9 mouse cellular contexts compared by ENCODE assay signal in genomic region chr12:102779452-102779851, GRCm38 (mm10). TPM values are rescaled to one million over a fixed set of nuclear protein-coding genes. Genes with fewer than 3 reads are reported as not detected.
DNase-seq lines count a peak whose midpoint lies in the region; ATAC-seq and TF ChIP-seq lines count a peak whose summit lies in the region.
"Had no signal": no experiment of that assay in that cellular context is flagged by ENCODE, and none has a peak within 500 bp of the region (broad histone marks: within the 10 kb centered on the region; RNA-seq: fewer than 3 reads in every experiment).

No protein-coding gene starts in this region.

- DNase-seq in layer of hippocampus, adult 2 months (ENCODE audit: low spot score in 2 of 2) = no peak
- DNase-seq in layer of hippocampus, postnatal 10 days (ENCODE audit: low spot score in 2 of 2) = no peak
- DNase-seq in ZHBTc4 (ENCODE audit: low read depth, low spot score) = peak; percentile 71
- DNase-seq in layer of hippocampus, adult 8-10 months (ENCODE audit: low spot score in 2 of 2) = no peak

- no peaks in the 10 kb centered on the region for H3K27me3 ChIP-seq in intestine, embryonic 16.5 days (replicated peaks; ENCODE audit: control insufficient read depth, insufficient read depth, low read length)
- no peaks in the 10 kb centered on the region for H3K27me3 ChIP-seq in forebrain, embryonic 15.5 days
- H3K27me3 ChIP-seq: neural tube, embryonic 13.5 days had no signal

- no peak overlapping the region for H3K9ac ChIP-seq in intestine, embryonic 16.5 days (ENCODE audit: low read depth, low read length)
- no peak overlapping the region for H3K9ac ChIP-seq in forebrain, embryonic 15.5 days (replicated peaks)
- H3K9ac ChIP-seq: neural tube, embryonic 13.5 days had no signal

- H3K9me3 ChIP-seq in intestine, embryonic 16.5 days (ENCODE audit: control insufficient read depth, low read length) = no peaks in the 10 kb centered on the region
- no peaks in the 10 kb centered on the region for H3K9me3 ChIP-seq in forebrain, embryonic 15.5 days
- H3K9me3 ChIP-seq: neural tube, embryonic 13.5 days had no signal

- no peak overlapping the region for H3K4me2 ChIP-seq in intestine, embryonic 16.5 days (ENCODE audit: low read depth, low read length)
- no peak overlapping the region for H3K4me2 ChIP-seq in forebrain, embryonic 15.5 days (replicated peaks)
- H3K4me2 ChIP-seq: neural tube, embryonic 13.5 days had no signal

- TF ChIP-seq CTCF in layer of hippocampus, adult 2 months (conservative IDR thresholded peaks at IDR 0.05) = peak; percentile 53

- H3K4me3 ChIP-seq in layer of hippocampus, adult 2 months = no peak overlapping the region
- no peak overlapping the region for H3K4me3 ChIP-seq in intestine, embryonic 16.5 days (ENCODE audit: low read length)
- no peak overlapping the region for H3K4me3 ChIP-seq in forebrain, embryonic 15.5 days
- H3K4me3 ChIP-seq: neural tube, embryonic 13.5 days had no signal

- peak; percentile 66; the same call in 1 of the 2 replicates for ATAC-seq in intestine, embryonic 16.5 days
- peak; percentile 65 for ATAC-seq in megakaryocyte-erythroid progenitor cell, adult 5-6 weeks (replicated peaks; ENCODE audit: low FRiP score, low TSS enrichment, poor library complexity, severe bottlenecking)
- no peak for ATAC-seq in forebrain, embryonic 15.5 days (replicated peaks)

- H3K4me1 ChIP-seq in intestine, embryonic 16.5 days (ENCODE audit: control insufficient read depth, insufficient read depth, low read length) = no peaks in the 10 kb centered on the region
- H3K4me1 ChIP-seq in forebrain, embryonic 15.5 days = no peaks in the 10 kb centered on the region
- H3K4me1 ChIP-seq: neural tube, embryonic 13.5 days had no signal

- peaks cover 8% of the 10 kb centered on the region; the same call in 1 of the 2 replicates for H3K36me3 ChIP-seq in intestine, embryonic 16.5 days (ENCODE audit: control insufficient read depth, insufficient read depth, low read length)
- H3K36me3 ChIP-seq in forebrain, embryonic 15.5 days = peaks cover 37% of the 10 kb centered on the region

- WGBS in intestine, embryonic 16.5 days = 43% methylated on average over 3 of the region's 3 CpGs
- WGBS in forebrain, embryonic 15.5 days = 59% methylated on average over 3 of the region's 3 CpGs

- no peak overlapping the region for H3K27ac ChIP-seq in layer of hippocampus, adult 2 months
- H3K27ac ChIP-seq in intestine, embryonic 16.5 days (ENCODE audit: low read length) = no peak overlapping the region
- no peak overlapping the region for H3K27ac ChIP-seq in forebrain, embryonic 15.5 days (replicated peaks)
- H3K27ac ChIP-seq: neural tube, embryonic 13.5 days had no signal

RNA-seq across cellular contexts. Expression of gene Gm20604, which starts 21.0 kb away (rescaled TPM):
- 10 to 100 TPM; 13.2 to 16.0 TPM for total RNA-seq in layer of hippocampus, adult 2 months (2021)
- total RNA-seq in layer of hippocampus, postnatal 10 days (2021) = 10 to 100 TPM; 17.8 to 18.0 TPM
- polyA plus RNA-seq in intestine, embryonic 16.5 days (2015; fragmentation: Nextera tagmentation; extraction: Ambion mirVana) = 17.7 and 19.0 TPM in 2 replicates
- 13.8 and 15.9 TPM in 2 replicates for total RNA-seq in megakaryocyte-erythroid progenitor cell, adult 5-6 weeks (2014; fragmentation: Nextera tagmentation)
- total RNA-seq in megakaryocyte-erythroid progenitor cell, adult 5-6 weeks (2017) = 11.9 and 14.0 TPM in 2 replicates
- 10 to 100 TPM; 12.3 to 15.5 (median 14.9) TPM for total RNA-seq in layer of hippocampus, adult 8-10 months (2022)
- polyA plus RNA-seq in forebrain, embryonic 15.5 days (2015; fragmentation: Nextera tagmentation; extraction: Ambion mirVana) = 37.6 and 37.8 TPM in 2 replicates

RNA-seq across cellular contexts. Expression of gene Ubr7, which starts 21.7 kb away (rescaled TPM):
- total RNA-seq in layer of hippocampus, adult 2 months (2021) = 10 to 100 TPM; 29.8 to 31.3 TPM
- 10 to 100 TPM; 32.4 to 33.1 TPM for total RNA-seq in layer of hippocampus, postnatal 10 days (2021)
- 32.5 and 33.6 TPM in 2 replicates for polyA plus RNA-seq in intestine, embryonic 16.5 days (2015; fragmentation: Nextera tagmentation; extraction: Ambion mirVana)
- 40.2 and 46.4 TPM in 2 replicates for total RNA-seq in megakaryocyte-erythroid progenitor cell, adult 5-6 weeks (2014; fragmentation: Nextera tagmentation)
- 65.0 and 72.8 TPM in 2 replicates for total RNA-seq in megakaryocyte-erythroid progenitor cell, adult 5-6 weeks (2017)
- total RNA-seq in layer of hippocampus, adult 8-10 months (2022) = 10 to 100 TPM; 28.8 to 33.1 (median 31.7) TPM
- polyA plus RNA-seq in forebrain, embryonic 15.5 days (2015; fragmentation: Nextera tagmentation; extraction: Ambion mirVana) = 41.1 and 43.0 TPM in 2 replicates

RNA-seq across cellular contexts. Expression of gene Gon7, which starts 21.8 kb away (rescaled TPM):
- 10 to 100 TPM; 13.2 to 13.4 TPM for total RNA-seq in layer of hippocampus, adult 2 months (2021)
- 10 to 100 TPM; 12.4 to 12.6 TPM for total RNA-seq in layer of hippocampus, postnatal 10 days (2021)
- 26.7 and 30.0 TPM in 2 replicates for polyA plus RNA-seq in intestine, embryonic 16.5 days (2015; fragmentation: Nextera tagmentation; extraction: Ambion mirVana)
- total RNA-seq in megakaryocyte-erythroid progenitor cell, adult 5-6 weeks (2014; fragmentation: Nextera tagmentation) = 12.2 and 21.1 TPM in 2 replicates
- 25.5 and 28.1 TPM in 2 replicates for total RNA-seq in megakaryocyte-erythroid progenitor cell, adult 5-6 weeks (2017)
- total RNA-seq in layer of hippocampus, adult 8-10 months (2022) = 10 to 100 TPM; 10.9 to 13.3 (median 12.1) TPM
- 42.4 and 45.4 TPM in 2 replicates for polyA plus RNA-seq in forebrain, embryonic 15.5 days (2015; fragmentation: Nextera tagmentation; extraction: Ambion mirVana)

RNA-seq across cellular contexts. Expression of gene Gm28051, which starts 21.9 kb away (rescaled TPM):
- not detected for total RNA-seq in layer of hippocampus, adult 2 months (2021)
- not detected for total RNA-seq in layer of hippocampus, postnatal 10 days (2021)
- not detected in 2 replicates for polyA plus RNA-seq in intestine, embryonic 16.5 days (2015; fragmentation: Nextera tagmentation; extraction: Ambion mirVana)
- not detected in 2 replicates for total RNA-seq in megakaryocyte-erythroid progenitor cell, adult 5-6 weeks (2014; fragmentation: Nextera tagmentation)
- total RNA-seq in megakaryocyte-erythroid progenitor cell, adult 5-6 weeks (2017) = not detected in 2 replicates
- total RNA-seq in layer of hippocampus, adult 8-10 months (2022) = not detected
- not detected in 2 replicates for polyA plus RNA-seq in forebrain, embryonic 15.5 days (2015; fragmentation: Nextera tagmentation; extraction: Ambion mirVana)
- polyA plus RNA-seq: large intestine, adult 2 months; neural tube, embryonic 13.5 days had no signal

RNA-seq across cellular contexts. Expression of gene Tmem251, which starts 35.9 kb away (rescaled TPM):
- total RNA-seq in layer of hippocampus, adult 2 months (2021) = 1 to 10 TPM; 5.1 TPM
- total RNA-seq in layer of hippocampus, postnatal 10 days (2021) = 1 to 10 TPM; 4.7 TPM
- polyA plus RNA-seq in intestine, embryonic 16.5 days (2015; fragmentation: Nextera tagmentation; extraction: Ambion mirVana) = 16.9 and 17.2 TPM in 2 replicates
- total RNA-seq in megakaryocyte-erythroid progenitor cell, adult 5-6 weeks (2014; fragmentation: Nextera tagmentation) = 9.2 and 13.8 TPM in 2 replicates
- total RNA-seq in megakaryocyte-erythroid progenitor cell, adult 5-6 weeks (2017) = 8.1 and 10.8 TPM in 2 replicates
- 1 to 10 TPM; 4.9 to 6.4 (median 5.6) TPM for total RNA-seq in layer of hippocampus, adult 8-10 months (2022)
- 11.4 and 12.7 TPM in 2 replicates for polyA plus RNA-seq in forebrain, embryonic 15.5 days (2015; fragmentation: Nextera tagmentation; extraction: Ambion mirVana)
